Mouse (Mus musculus): Measurements from ENCODE around the gene Cd40lg. TPM values are rescaled to one million over a fixed set of nuclear protein-coding genes. Genes with fewer than 3 reads are reported as not detected.
A peak's percentile ranks its signal among the peaks of the same experiment; 100 is the strongest.

Cd40lg gene
- total RNA-seq, 2 experiments from 2014 or later: not detected

DNA sequence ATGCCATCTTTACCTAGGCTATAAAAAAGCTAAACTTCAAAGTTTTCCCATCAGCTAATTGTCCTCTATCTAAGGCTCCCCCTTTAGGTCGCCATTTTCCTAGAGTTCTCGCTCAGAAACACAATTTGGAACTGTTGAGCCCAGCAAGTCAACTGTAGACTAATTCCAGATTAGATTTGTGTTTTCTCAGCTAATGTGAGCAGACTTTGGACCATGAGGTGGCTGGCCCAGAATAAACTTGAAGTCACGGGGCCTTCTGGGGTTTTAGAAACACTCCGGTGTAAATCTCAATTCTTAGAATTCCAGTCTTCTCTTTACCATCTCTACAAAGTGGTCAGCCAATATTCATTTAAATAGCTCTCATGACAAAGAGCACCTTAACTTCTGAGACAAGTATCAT is 3.6 kb downstream of the Cd40lg start:
- no peak overlapping the region for H3K4me3 ChIP-seq
- no peak for TF ChIP-seq CTCF (IDR thresholded peaks at IDR 0.05)
- intact Hi-C loops (cut with DNase I): no loop called here
- no peak overlapping the region for H3K27ac ChIP-seq
- DNase-seq (ENCODE audit: extremely low spot score in 1 of 2, low spot score in 2 of 2): no peak

DNA sequence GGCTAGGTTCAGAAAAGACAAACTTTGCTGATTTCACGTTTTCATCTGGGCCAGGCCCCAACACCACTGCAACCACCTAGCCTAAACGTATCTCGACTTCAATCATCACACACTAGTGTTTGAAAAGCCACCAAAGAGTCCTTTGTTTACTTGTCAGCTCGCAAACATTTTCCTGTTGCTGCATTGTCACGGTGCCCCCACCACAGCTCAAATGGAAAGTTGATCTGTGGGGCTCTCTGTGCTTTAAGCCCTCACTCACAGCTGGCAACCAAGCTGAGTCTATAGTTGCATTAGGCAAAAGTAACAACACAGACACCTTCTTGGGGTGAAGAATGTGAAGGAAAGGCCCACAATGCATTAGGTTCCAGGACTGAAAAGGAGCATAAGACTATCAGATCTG is 4.3 kb downstream of the Cd40lg start:
- no peak overlapping the region for H3K27ac ChIP-seq
- H3K4me3 ChIP-seq: no peak overlapping the region
- DNase-seq (ENCODE audit: extremely low spot score in 1 of 2, low spot score in 2 of 2): no peak
- TF ChIP-seq CTCF (IDR thresholded peaks at IDR 0.05): no peak
- intact Hi-C loops (cut with DNase I): no loop called here

DNA sequence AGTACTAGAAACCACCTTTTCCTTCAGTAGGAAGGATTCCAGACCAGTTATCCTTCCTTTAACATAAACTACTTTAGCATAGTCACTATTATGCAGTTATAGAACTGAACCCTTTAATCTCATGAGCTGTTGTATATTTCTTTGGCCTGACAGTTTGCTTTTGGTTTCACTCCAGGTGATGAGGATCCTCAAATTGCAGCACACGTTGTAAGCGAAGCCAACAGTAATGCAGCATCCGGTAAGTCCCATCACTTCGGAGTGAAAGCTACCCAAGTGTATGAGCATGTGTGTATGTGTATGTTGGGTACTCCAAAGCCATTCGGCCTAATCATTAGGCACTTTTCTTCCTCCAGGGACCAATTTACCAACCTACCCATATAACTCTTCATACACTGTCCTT is 7.6 kb downstream of the Cd40lg start:
- Histone ChIP-seq H3K4me3 (no peak overlapping the region), H3K27ac (no peak overlapping the region)
- intact Hi-C loops (cut with DNase I): no loop called here
- no peak for DNase-seq (ENCODE audit: extremely low spot score in 1 of 2, low spot score in 2 of 2)
- TF ChIP-seq CTCF (IDR thresholded peaks at IDR 0.05): no peak

DNA sequence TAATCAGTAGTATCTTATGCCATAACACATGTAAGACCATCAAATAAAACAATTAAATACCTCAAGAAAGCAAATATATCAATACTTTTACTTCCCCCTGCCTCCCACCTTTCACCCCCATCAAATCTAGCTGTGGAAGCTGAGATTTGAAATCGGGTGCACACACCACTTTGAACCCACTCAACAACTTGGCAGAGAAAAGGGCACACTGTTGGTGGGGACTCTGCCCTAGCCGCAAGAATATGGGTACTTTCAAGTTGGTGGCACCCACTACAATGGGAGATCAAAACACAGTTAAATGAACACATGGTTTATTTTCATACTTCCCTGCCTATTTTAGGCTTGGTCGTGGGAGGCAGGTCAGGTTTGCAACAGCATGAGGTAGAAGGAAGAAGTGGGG is 9.9 kb downstream of the Cd40lg start:
- intact Hi-C loops (cut with DNase I): no loop called here
- no peak for DNase-seq (ENCODE audit: extremely low spot score in 1 of 2, low spot score in 2 of 2)
- Histone ChIP-seq H3K27ac (no peak overlapping the region), H3K4me3 (no peak overlapping the region)
- no peak for TF ChIP-seq CTCF (IDR thresholded peaks at IDR 0.05)

DNA sequence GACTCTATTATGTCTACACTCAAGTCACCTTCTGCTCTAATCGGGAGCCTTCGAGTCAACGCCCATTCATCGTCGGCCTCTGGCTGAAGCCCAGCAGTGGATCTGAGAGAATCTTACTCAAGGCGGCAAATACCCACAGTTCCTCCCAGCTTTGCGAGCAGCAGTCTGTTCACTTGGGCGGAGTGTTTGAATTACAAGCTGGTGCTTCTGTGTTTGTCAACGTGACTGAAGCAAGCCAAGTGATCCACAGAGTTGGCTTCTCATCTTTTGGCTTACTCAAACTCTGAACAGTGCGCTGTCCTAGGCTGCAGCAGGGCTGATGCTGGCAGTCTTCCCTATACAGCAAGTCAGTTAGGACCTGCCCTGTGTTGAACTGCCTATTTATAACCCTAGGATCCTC is 11.4 kb downstream of the Cd40lg start:
- Histone ChIP-seq H3K27ac (no peak overlapping the region), H3K4me3 (no peak overlapping the region)
- DNase-seq (ENCODE audit: extremely low spot score in 1 of 2, low spot score in 2 of 2): no peak
- intact Hi-C loops (cut with DNase I): no loop called here
- TF ChIP-seq CTCF (IDR thresholded peaks at IDR 0.05): no peak

DNA sequence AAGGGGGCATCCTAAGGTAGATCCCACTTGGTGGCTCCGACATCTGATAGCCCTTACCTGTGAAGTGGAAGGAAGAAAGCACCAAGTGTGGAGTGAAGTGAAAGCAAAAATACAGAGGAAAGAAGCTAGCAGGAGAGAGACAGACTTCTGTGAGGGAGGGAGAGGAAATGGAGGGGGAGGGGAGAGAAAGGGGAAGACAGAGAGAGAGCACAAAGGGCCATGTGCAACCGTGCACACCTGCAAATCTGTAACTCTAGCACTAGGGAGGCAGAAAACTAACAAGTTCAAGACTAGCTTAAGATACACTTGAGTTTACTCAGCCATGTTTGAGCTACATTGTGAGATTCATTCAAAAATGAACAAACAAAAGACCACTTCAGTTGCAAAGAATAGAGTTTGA is 16.2 kb downstream of the Cd40lg start:
- Histone ChIP-seq H3K4me3 (no peak overlapping the region), H3K27ac (no peak overlapping the region)
- TF ChIP-seq CTCF (IDR thresholded peaks at IDR 0.05): no peak
- intact Hi-C loops (cut with DNase I): no loop called here
- no peak for DNase-seq (ENCODE audit: extremely low spot score in 1 of 2, low spot score in 2 of 2)

DNA sequence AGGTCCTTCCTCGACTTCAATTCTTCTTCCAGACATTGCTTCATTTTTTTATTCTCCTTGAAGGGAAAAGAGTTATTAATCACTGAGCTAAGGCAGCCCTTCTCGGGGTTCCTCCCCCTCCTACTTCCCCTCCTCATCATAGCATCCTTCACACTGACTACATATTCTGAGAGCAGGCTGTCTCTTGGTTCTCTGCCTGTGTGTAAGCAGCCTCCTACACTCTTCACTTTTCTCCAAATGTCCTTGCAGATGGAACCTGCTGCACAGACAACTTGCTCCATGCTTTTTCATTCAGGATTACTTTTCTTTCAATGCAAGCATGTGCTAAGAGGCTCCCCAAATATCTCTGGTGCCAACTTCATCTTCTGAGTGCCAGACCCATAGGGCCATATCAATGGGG is 21.7 kb downstream of the Cd40lg start:
- no peak overlapping the region for H3K27ac ChIP-seq

DNA sequence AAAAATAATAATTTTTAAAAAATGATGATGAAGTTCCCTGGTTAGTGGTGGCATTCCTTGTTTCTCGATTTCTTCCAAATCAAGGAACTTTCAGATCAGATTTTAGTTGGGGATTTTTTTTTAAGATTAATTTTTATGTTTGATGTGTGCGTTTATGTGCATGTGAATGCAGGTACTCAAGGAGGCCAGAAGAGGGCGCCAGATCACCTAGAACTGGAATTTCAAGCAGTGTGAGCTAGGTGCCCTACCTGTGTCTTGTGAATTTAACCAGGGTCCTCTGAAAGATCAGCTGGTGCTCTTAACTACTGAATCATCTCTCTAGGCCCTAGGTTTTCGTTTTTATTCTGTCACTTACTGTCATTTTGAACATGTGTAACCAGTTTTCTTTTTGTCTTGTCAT is 24.0 kb downstream of the Cd40lg start:
- intact Hi-C loops (cut with DNase I): no loop called here
- DNase-seq (ENCODE audit: extremely low spot score in 1 of 2, low spot score in 2 of 2): no peak
- Histone ChIP-seq H3K27ac (no peak overlapping the region), H3K4me3 (no peak overlapping the region)
- TF ChIP-seq CTCF (IDR thresholded peaks at IDR 0.05): peak; percentile 27

More for the DNA sequence above, 21.7 kb downstream of the Cd40lg start:
- no peak for TF ChIP-seq CTCF (IDR thresholded peaks at IDR 0.05)
- H3K4me3 ChIP-seq: no peak overlapping the region
- DNase-seq (ENCODE audit: extremely low spot score in 1 of 2, low spot score in 2 of 2): no peak
- intact Hi-C loops (cut with DNase I): no loop called here

DNA sequence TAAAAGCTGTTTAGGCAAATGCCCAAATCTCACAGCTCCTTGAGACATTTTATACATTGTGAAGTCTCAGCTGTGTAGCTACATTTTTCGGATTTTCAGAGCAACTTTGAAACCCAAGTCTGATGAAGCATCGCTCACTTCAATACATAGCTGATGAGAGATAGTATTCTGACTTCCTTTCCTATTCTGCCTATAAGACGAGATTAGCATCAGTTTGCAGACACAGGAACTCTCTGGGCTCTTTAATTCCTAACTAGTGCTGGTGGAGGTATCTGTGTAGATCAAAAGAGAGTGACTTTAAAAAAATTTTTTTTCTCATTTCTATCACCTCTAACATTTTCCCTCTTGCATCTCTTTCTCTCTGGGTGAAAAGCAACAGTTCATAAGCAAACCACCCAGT is 26.6 kb downstream of the Cd40lg start:
- no peak for TF ChIP-seq CTCF (IDR thresholded peaks at IDR 0.05)
- H3K4me3 ChIP-seq: no peak overlapping the region
- intact Hi-C loops (cut with DNase I): no loop called here
- no peak overlapping the region for H3K27ac ChIP-seq
- no peak for DNase-seq (ENCODE audit: extremely low spot score in 1 of 2, low spot score in 2 of 2)

DNA sequence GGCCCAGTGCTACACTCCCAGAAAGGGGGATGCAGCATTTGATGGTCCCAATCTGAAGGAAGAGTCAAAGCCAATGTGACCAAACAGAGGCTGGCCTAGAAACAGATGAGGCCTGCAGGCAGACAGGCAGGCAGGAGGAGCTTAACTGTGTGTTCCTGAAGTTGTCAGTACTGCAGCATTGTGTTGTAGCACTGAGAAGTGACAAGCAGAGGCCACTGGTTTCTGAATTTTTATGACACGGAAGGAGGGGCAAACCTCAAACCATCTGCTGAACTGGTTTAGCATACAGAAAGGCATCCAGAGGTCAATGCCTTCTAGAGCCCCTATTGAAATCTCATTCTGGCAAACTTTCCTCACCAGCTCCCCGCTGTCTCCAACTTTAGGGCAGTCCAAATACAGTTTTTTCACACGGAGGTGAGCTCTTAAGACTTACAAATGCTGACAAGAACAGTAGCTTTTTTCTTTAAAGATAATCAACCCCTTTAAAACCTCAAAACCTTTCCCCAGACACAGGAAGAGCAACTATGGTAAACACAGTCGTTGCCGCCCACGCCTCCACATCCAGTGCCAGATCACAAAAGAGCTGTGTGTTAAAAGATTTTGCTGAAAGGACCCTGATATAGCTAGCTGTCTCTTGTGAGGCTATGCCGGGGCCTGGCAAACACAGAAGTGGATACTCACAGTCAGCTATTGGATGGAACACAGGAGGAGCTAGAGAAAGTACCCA is 41.5 kb downstream of the Cd40lg start:
- no peak overlapping the region for H3K27ac ChIP-seq
- no peak for TF ChIP-seq CTCF (IDR thresholded peaks at IDR 0.05)
- intact Hi-C loops (cut with DNase I): no loop called here
- H3K4me3 ChIP-seq: no peak overlapping the region
- DNase-seq (ENCODE audit: extremely low spot score in 1 of 2, low spot score in 2 of 2): no peak

DNA sequence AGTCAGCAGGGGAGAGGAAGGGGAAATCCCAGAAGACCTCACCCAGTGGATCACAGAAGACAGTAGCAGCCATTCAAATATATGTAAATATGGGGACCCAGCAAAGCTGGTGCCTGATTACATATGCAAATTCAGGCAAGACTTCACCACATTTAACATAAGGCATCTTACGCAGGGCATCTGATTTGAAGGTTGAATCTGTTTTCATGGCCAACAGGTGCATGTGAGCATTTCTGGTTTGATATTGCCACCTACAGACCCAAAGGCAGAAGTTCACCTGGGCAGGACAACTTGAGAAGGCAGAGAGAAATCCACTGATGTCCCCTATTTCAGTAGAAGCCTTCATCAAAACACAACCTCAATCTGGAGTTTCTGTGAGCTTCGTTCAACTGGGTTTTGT is 48.8 kb downstream of the Cd40lg start:
- peak in 1 of 2 experiments; percentile 12 for DNase-seq (ENCODE audit: extremely low spot score in 1 of 2, low spot score in 2 of 2)
- TF ChIP-seq CTCF (IDR thresholded peaks at IDR 0.05): peak; percentile 60
- no peak overlapping the region for H3K27ac ChIP-seq
- intact Hi-C loops (cut with DNase I): loop anchor here (5.0 kb wide), 1 partner anchor 423 kb away; no protein-coding TSS in a partner anchor
- H3K4me3 ChIP-seq: no peak overlapping the region

DNA sequence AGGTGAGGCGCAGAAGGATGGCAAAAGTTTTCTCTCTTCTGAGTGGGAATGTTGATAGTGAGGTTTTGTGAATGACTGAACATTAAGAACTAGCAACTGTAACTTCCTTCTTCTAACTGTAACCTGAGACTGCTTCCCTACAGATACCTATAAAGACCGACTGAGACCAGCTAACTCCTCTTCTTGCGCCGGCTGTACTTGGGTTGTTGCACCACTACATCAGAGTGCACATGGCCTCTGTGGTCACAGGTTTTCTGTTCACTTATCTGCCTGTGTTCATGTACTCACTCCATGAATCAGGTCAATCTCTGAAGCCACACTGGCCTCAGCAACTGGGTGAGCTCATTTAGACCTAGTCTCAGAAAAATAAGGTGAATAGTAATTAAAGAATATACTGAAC is 51.6 kb downstream of the Cd40lg start:
- no peak for TF ChIP-seq CTCF (IDR thresholded peaks at IDR 0.05)
- H3K4me3 ChIP-seq: no peak overlapping the region
- intact Hi-C loops (cut with DNase I): loop anchor here (5.0 kb wide), 1 partner anchor 426 kb away; no protein-coding TSS in a partner anchor

More for the DNA sequence above, 51.6 kb downstream of the Cd40lg start:
- no peak for DNase-seq (ENCODE audit: extremely low spot score in 1 of 2, low spot score in 2 of 2)
- H3K27ac ChIP-seq: no peak overlapping the region

Other genes starting within 250 kb of the Cd40lg start
- gene Brs3, start 169.1 kb upstream of the Cd40lg start, total RNA-seq (2021): under 1 TPM; 0.11 to 0.23 TPM
- 10 to 100 TPM; 54.6 to 58.6 TPM for gene Htatsf1, start 158.6 kb upstream of the Cd40lg start, total RNA-seq (2021)
- gene Vgll1, start 124.0 kb upstream of the Cd40lg start, total RNA-seq (2021): not detected
- gene Arhgef6, start 126.6 kb downstream of the Cd40lg start, total RNA-seq (2021): 10 to 100 TPM; 14.4 to 16.4 TPM
- gene Rbmx, start 180.9 kb downstream of the Cd40lg start, total RNA-seq (2021): 10 to 100 TPM; 51.2 to 52.4 TPM
- gene Gm364, start 197.0 kb downstream of the Cd40lg start, total RNA-seq (2021): not detected